Mouse (Mus musculus): ENCODE data around the gene Map4k5. TPM values are rescaled to one million over a fixed set of nuclear protein-coding genes. Genes with fewer than 3 reads are reported as not detected.

Map4k5 gene
- polyA plus RNA-seq, 2 experiments: 34.3 to 50.4 TPM

DNA sequence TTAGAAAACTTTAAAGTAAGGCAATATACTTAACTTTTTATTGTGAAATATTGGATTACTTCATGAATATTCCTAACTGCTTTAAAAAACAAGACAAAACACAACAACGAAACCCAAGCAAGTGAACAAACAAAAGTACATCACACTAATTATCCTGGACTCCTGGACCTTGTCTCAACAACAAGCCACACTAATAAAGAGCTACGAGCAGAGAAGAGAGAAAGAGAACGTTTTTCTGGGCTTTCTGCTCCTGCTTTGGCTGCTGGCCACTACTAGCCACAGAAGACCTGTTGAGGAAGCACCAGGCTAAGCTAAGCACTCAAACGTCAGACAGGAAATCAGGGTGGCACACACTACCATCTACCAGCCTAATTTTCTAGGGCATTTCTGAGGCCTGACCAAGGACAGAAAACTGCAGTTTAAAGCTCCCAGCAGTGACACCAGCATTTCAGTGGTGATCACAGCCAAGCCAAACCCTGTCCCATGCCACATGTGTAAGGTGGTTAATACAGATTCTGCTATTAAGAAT lies 28.8 kb downstream of the Map4k5 start:
- no peak for TF ChIP-seq POLR2A (IDR thresholded peaks at IDR 0.05; ENCODE audit: borderline replicate concordance, extremely low read depth, insufficient read depth, insufficient read length)
- Histone ChIP-seq H3K27ac (replicated peaks; ENCODE audit: low read depth, low read length) (no peak overlapping the region; the same call in 1 of the 2 replicates), H3K4me1 (ENCODE audit: control insufficient read depth, insufficient read depth, low read length) (peaks cover 5% of the 10 kb centered on the region; the same call in 1 of the 2 replicates), H3K36me3 (ENCODE audit: control insufficient read depth, insufficient read depth, low read length) (peaks cover 10% of the 10 kb centered on the region), H3K4me2 (replicated peaks; ENCODE audit: low read depth, low read length, severe bottlenecking) (no peak overlapping the region), H3K9ac (ENCODE audit: low read depth, low read length, severe bottlenecking) (no peak overlapping the region), H3K9me3 (ENCODE audit: control insufficient read depth, low read length) (no peaks in the 10 kb centered on the region), H3K4me3 (replicated peaks; ENCODE audit: low read length) (no peak overlapping the region), H3K27me3 (ENCODE audit: control insufficient read depth, insufficient read depth, low read length) (no peaks in the 10 kb centered on the region)
- DNase-seq (ENCODE audit: low spot score) (no peak), ATAC-seq (ENCODE audit: low FRiP score, low read depth) (no peak)
- 46% methylated on average over 4 of the region's 4 CpGs for WGBS

DNA sequence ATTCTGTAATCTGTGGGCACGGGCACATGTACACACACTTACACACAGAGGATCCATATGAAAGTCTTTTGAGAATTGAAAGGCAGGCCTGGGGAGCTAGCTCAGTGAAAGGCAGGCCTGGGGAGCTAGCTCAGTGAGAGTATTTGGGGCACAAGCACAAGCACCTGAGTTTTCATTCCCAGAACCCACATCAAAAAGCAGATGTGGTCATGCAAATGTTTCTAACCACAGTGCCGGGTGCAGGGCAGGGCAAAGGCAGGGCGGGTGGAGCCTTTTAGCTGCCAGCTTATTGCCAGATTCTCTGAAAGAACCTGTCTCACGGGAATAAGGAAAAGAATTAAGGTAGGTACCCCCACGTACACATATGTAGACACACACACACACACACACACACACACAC lies 29.5 kb downstream of the Map4k5 start:
- TF ChIP-seq POLR2A (IDR thresholded peaks at IDR 0.05; ENCODE audit: borderline replicate concordance, extremely low read depth, insufficient read depth, insufficient read length): no peak
- H3K4me1 ChIP-seq (ENCODE audit: control insufficient read depth, insufficient read depth, low read length): peaks cover 5% of the 10 kb centered on the region; the same call in 1 of the 2 replicates
- ATAC-seq (ENCODE audit: low FRiP score, low read depth): no peak
- H3K27me3 ChIP-seq (ENCODE audit: control insufficient read depth, insufficient read depth, low read length): no peaks in the 10 kb centered on the region
- H3K27ac ChIP-seq (replicated peaks; ENCODE audit: low read depth, low read length): no peak overlapping the region
- no peak overlapping the region for H3K4me3 ChIP-seq (replicated peaks; ENCODE audit: low read length)
- 66% methylated on average over 5 of the region's 5 CpGs for WGBS
- H3K36me3 ChIP-seq (ENCODE audit: control insufficient read depth, insufficient read depth, low read length): peaks cover 10% of the 10 kb centered on the region
- no peak overlapping the region for H3K4me2 ChIP-seq (replicated peaks; ENCODE audit: low read depth, low read length, severe bottlenecking)
- DNase-seq (ENCODE audit: low spot score): no peak
- H3K9me3 ChIP-seq (ENCODE audit: control insufficient read depth, low read length): no peaks in the 10 kb centered on the region
- H3K9ac ChIP-seq (ENCODE audit: low read depth, low read length, severe bottlenecking): no peak overlapping the region

GRCm38 (mm10) chr12:69858847-69859246 lies 34.2 kb downstream of the Map4k5 start:
- Histone ChIP-seq H3K9ac (ENCODE audit: low read depth, low read length, severe bottlenecking) (no peak overlapping the region), H3K9me3 (ENCODE audit: control insufficient read depth, low read length) (no peaks in the 10 kb centered on the region), H3K36me3 (ENCODE audit: control insufficient read depth, insufficient read depth, low read length) (peaks cover 21% of the 10 kb centered on the region), H3K27me3 (ENCODE audit: control insufficient read depth, insufficient read depth, low read length) (no peaks in the 10 kb centered on the region), H3K4me1 (ENCODE audit: control insufficient read depth, insufficient read depth, low read length) (no peaks in the 10 kb centered on the region), H3K4me3 (replicated peaks; ENCODE audit: low read length) (no peak overlapping the region), H3K4me2 (replicated peaks; ENCODE audit: low read depth, low read length, severe bottlenecking) (no peak overlapping the region), H3K27ac (replicated peaks; ENCODE audit: low read depth, low read length) (no peak overlapping the region)
- no peak for ATAC-seq (ENCODE audit: low FRiP score, low read depth)
- 91% methylated on average over 4 of the region's 4 CpGs for WGBS
- TF ChIP-seq POLR2A (IDR thresholded peaks at IDR 0.05; ENCODE audit: borderline replicate concordance, extremely low read depth, insufficient read depth, insufficient read length): no peak
- DNase-seq (ENCODE audit: low spot score): no peak

DNA sequence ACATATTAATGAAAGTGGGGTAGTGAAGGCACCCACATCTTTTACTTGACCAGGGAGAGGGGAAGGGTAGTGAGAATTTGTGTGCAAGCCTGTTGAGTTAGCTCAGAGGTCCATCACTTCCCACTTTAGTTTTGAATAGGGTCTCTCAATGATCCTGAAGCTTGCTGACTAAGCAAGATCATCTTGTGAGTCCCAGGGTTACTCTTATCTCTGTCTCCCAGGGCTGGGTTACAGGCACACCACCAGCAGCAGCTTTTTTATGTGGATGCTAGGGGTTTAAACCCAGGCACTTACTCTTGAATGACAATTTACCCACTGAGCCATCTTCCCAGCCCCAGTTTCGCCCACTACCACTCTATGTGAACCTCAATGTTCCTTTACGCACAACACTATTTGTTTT lies 35.4 kb downstream of the Map4k5 start:
- Histone ChIP-seq H3K4me1 (ENCODE audit: control insufficient read depth, insufficient read depth, low read length) (no peaks in the 10 kb centered on the region), H3K9ac (ENCODE audit: low read depth, low read length, severe bottlenecking) (no peak overlapping the region), H3K27me3 (ENCODE audit: control insufficient read depth, insufficient read depth, low read length) (no peaks in the 10 kb centered on the region), H3K36me3 (ENCODE audit: control insufficient read depth, insufficient read depth, low read length) (peaks cover 26% of the 10 kb centered on the region), H3K4me3 (replicated peaks; ENCODE audit: low read length) (no peak overlapping the region), H3K4me2 (replicated peaks; ENCODE audit: low read depth, low read length, severe bottlenecking) (no peak overlapping the region), H3K9me3 (ENCODE audit: control insufficient read depth, low read length) (no peaks in the 10 kb centered on the region), H3K27ac (replicated peaks; ENCODE audit: low read depth, low read length) (no peak overlapping the region)
- DNase-seq (ENCODE audit: low spot score): no peak
- TF ChIP-seq POLR2A (IDR thresholded peaks at IDR 0.05; ENCODE audit: borderline replicate concordance, extremely low read depth, insufficient read depth, insufficient read length): no peak
- WGBS: 98% methylated on average over 2 of the region's 2 CpGs
- no peak for ATAC-seq (ENCODE audit: low FRiP score, low read depth)

GRCm38 (mm10) chr12:69856398-69856797 lies 36.6 kb downstream of the Map4k5 start:
- H3K9ac ChIP-seq (ENCODE audit: low read depth, low read length, severe bottlenecking): no peak overlapping the region
- DNase-seq (ENCODE audit: low spot score): no peak
- no peak for TF ChIP-seq POLR2A (IDR thresholded peaks at IDR 0.05; ENCODE audit: borderline replicate concordance, extremely low read depth, insufficient read depth, insufficient read length)
- H3K27me3 ChIP-seq (ENCODE audit: control insufficient read depth, insufficient read depth, low read length): no peaks in the 10 kb centered on the region
- no peaks in the 10 kb centered on the region for H3K4me1 ChIP-seq (ENCODE audit: control insufficient read depth, insufficient read depth, low read length)
- no peak for ATAC-seq (ENCODE audit: low FRiP score, low read depth)
- H3K36me3 ChIP-seq (ENCODE audit: control insufficient read depth, insufficient read depth, low read length): peaks cover 35% of the 10 kb centered on the region
- H3K9me3 ChIP-seq (ENCODE audit: control insufficient read depth, low read length): no peaks in the 10 kb centered on the region
- no peak overlapping the region for H3K27ac ChIP-seq (replicated peaks; ENCODE audit: low read depth, low read length)
- no peak overlapping the region for H3K4me3 ChIP-seq (replicated peaks; ENCODE audit: low read length)
- no peak overlapping the region for H3K4me2 ChIP-seq (replicated peaks; ENCODE audit: low read depth, low read length, severe bottlenecking)
- WGBS: 94% methylated on average over 10 of the region's 10 CpGs
